Mouse (Mus musculus): ENCODE measurements around the gene Aoc1.

Gene Aoc1

GRCm38 (mm10) chr6:48912033-48912432, 39.3 kb downstream of the Aoc1 start:
- DNase-seq = peak; percentile 22 to 55

DNA sequence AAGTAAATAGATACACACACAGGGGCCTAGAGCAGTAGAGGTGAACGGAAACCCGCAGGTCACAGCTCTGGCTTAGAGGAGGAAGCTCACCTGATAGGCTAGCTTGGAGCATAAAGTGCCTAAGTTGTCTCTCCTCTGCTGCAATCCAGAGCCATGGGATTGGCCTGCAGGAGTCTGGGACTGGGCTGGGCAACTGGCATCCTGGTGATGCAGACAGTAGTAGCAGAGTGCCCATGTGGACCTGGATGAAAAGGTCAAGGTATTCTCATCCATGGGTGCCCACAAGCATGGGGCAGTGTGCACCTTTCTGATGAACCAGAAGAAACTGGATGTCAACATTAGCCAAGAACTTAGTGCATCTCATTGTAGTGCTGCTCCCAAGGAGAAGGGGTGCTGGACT, 40.9 kb downstream of the Aoc1 start:
- peak; percentile 6 to 22 for DNase-seq

- DNase-seq = no peak
Measured at GRCm38 (mm10) chr6:48929595-48929994, 56.9 kb downstream of the Aoc1 start, which contains the start of gene 1600015I10Rik. TSS of gene 1600015I10Rik (plus strand) at chr6:48929895.

- no peak for DNase-seq
Measured at GRCm38 (mm10) chr6:48949596-48949995, 76.9 kb downstream of the Aoc1 start.

DNA sequence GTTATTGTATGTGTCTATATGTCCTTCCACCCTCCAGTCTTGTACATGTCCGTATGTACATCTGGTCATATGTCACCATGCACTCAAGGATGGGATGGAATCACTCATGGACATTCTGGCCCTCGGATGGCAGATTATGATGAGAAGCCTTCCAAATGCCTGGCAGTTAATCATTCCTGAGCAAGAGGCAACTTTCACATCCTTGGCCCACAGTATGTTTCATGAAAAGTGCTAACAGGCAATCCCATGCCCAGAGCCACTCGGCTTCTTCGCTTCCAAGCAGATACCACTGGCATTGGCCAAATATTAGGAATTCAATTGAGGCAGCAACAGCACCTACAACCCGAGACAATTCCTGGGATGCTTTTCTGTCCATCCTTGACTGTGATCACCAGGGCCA, 78.0 kb downstream of the Aoc1 start:
- DNase-seq = no peak

GRCm38 (mm10) chr6:48951630-48952029, 78.9 kb downstream of the Aoc1 start:
- no peak for DNase-seq

GRCm38 (mm10) chr6:48953220-48953619, 80.5 kb downstream of the Aoc1 start:
- no peak for DNase-seq

DNA sequence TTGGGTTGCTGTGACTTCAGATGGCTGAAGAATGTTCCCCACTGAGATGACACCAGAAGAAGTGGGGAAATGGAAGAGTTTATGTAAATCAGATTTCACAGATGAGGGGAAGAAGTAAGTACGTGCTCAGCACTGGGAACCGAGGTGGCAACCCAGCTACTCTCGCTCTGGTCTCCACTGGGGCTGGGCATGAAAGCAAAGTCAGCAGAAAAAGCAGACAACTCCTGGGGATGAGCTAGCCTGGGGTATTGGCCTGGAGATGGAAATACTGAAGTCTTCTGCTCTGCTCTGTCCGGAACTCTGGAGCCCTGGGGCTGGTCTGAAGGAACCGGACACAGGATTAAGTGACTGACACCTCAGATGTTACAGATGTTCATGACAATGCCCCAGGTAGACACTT, 81.5 kb downstream of the Aoc1 start:
- no peak for DNase-seq

GRCm38 (mm10) chr6:48954946-48955345, 82.2 kb downstream of the Aoc1 start:
- peak; percentile 83 to 91 for DNase-seq

- no peak for DNase-seq
Measured at GRCm38 (mm10) chr6:48956785-48957184, 84.1 kb downstream of the Aoc1 start.

DNA sequence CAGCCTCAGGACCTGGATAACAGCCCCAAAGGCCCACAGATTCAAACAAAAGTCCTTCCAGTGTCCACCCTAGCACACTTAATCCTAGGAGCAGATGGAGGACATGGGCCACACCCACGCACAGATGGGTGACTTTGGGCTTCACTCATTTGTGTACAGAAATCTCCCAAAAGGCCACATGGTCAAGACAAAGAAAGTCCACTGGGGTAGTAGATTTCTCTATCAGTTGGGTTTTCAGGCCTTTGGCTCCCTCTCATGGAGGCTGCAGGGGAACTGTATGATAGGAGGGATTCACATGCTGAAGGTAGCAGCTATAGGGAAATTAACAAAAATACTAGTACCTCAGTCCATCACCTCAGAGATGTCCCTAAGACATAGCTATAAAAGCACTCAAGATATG, 85.4 kb downstream of the Aoc1 start:
- DNase-seq = peak; percentile 24 to 60

Data from kidney, postnatal 36 days (tissue).